Mouse (Mus musculus) cerebellum, adult 8-10 months (tissue): ENCODE measurements around the gene Cdc34.

Experiments
- DNase-seq: peaks from one replicate; pipeline ENCODE4 v3.0.0; 2022

Gene Cdc34

DNA sequence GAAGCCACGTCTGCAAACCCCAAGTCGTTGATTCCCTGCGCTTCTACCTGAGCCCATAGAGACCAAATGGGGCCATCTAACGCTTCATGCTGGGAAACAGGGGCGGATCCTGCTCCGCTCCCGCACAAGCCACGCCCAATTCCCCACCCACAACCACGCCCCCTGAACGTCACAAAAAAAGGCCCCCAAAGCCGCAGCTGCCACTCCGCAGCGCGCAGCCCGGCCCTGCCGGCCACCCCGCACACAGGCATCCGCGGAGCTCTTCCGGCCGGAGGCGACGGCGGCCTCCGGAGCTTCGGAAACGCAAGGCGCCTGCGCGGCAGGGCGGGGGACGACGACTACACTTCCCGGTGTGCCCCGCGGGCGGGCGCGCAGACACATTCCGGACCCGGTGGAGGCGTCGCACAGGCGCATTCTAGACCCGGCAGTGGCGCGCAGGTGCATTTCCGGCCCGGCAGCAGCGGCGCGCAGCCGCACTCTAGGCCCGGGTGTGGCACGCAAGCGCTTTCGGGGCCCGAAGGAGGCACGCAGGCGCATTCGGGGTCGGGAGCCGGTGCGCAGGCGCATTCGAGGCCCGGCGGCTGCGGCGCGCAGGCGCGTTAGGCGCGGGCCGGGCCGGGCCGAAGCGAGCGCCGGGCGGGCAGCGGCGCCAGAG lies at the start of gene Cdc34:
Gene Cdc34 (plus strand): TSS at position 605 of the 655 bp plus-strand sequence.
- DNase-seq, result peak; percentile 99

DNA sequence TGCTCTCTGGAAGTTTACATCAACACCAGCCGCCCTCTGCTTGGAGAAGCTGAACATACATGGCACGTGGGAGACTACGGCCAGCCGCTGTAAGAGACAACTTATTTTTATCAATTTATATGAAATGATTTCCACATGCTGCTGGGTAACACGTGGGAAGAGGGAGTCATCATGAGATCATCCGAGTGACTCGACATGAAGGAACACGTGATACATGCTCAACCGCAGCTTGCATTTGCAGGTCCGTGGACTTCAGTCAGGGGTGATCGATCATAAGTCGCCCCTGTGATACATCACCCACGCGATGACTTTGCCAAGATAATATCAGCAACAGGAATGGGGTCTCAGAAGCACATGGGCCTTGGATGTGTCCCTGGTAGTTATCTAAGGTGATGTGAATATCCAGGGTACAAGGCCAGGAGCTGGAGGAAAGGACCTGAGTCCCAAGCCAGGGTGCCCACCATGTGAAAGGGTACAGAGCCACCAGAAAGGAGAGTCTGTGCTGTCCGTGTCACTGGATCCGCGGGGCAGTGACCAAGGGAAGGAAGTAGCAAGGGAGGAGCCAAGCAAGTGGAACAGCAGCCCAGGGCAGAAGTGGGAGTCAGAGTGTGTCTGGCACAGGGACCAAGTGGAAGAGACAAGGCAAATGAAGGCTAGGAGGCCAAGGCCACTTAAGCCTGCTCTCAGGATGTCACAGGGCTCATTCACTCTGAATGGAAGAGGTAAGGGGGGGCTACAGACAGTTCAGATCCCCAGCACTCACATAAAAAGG lies 48.8 kb upstream of the Cdc34 start:
- no peak for DNase-seq

DNA sequence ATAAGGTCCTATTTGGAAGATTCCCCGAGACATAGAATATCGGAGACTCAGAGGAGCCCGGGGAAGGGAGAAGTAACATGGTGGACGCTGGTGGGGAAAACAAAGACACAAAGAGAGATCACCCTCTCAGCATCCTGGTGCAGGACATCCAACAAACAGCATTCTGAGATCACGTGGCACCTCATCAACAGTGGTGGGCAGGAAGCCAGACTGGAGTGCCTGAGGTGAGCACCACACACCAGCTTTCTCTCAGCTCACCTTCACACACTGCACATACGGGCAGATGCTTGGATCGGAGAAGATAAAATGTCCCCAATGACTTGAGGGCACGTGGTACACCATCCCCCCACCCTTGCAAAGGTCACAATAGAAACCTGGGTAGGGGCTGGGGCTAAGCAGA lies 45.7 kb upstream of the Cdc34 start:
- no peak for DNase-seq

DNA sequence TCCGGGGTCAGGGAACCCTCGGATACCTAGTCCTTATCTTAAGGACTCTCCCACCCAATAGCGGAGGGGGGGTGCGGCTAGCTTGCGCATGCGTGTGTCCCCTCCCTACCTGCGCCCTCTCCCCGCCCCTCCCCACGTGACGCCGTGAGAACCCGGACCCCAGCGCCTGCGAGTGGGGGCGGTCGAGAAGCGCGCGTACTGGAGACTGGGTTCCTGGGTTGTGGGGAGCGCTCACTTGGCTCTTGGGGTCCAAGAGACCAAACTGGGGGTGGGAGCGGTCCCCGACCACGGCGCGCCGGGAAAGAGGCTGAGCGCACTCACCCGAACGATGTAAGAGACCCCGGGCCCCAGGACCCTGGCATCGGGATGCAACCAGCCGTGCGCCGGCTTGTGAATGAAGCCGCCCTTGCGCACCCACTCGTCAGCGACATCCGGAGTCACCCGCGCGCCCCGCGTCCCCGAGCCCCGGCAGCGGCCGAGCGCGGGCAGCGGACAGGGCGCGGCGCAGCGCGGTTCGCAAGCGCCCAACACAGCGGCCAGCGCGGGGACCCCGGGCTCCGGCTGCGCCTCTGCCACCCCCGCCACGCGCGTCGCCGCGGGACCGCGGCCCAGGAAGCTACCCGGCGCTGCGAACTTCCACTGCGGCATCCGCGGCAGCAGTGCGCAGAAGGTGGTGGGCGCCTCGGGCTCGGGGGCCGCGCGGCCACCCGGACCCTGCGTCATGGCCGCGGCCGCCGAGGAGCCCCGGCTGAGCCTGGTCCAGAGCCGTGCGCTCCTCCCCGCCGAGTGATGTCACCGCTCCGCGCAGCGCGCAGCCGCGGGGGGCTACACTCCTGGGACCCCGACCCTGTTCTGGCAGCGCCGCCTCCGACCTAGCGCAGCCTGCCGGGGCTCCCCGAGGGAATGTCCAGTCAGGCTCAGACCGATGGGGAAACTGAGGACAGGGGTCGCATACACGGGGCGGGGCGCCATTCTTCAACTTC lies 44.6 kb upstream of the Cdc34 start, which contains the start of gene Shc2:
Gene Shc2 (minus strand): TSS at position 791 of the 983 bp plus-strand sequence.
- peak; percentile 82 for DNase-seq

DNA sequence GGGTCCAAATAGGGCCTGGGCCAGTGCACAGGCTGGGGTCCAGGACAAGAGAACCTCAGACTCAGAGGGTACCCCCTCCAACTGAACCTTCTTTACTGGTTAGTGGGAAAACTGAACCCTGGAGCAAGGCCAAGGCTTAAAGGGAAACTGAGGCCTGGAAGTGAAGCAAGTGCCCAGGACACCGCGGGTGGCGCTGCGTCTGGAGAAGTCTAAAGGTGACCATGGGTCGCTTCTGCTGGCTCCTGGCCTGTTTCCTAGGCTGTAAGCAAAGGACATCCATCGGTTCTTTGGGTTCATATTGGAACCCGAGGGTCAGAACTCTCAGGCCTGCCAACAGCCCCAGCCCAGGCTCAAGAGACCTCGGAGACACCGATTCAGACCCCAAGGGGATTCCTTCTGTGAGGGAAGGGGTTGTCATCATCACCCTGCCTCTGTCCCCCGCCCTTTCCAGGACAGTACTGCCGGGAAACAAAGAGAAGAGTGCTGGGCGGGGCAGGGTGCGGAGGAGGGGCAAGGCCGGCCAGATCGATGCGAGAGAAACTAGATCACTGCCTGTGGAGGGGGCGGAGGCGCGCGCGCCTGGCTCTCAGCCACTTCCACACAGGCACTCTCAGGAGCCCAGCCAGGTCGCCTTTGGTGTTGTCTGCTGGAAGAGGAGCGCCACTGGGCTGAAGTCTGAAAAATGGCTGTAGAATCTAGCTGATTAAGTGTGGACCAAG lies 43.4 kb upstream of the Cdc34 start:
- DNase-seq, result peak; percentile 54

DNA sequence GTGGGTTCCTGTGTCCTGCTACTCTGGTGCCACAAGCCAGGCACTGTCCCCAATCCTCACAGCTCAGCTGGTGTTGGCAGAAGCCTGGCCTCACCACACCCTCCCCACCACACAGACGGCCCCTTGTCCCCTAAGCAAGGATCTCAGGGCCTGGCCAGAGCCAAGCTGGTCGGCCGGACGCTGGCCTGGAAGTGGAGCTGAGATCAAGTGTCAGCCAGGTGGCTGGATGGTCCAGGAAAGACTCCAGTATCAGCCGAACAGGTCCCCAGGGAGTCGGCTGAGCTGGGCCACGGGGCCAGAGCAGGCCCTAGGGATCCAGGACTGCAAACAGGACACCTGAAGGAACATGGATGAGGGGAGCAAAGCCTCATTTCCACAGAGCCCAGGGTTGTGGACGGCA lies 36.3 kb upstream of the Cdc34 start, which contains the start of gene Odf3l2:
Gene Odf3l2 (minus strand): TSS at position 28 of the 400 bp plus-strand sequence.
- DNase-seq, result no peak

DNA sequence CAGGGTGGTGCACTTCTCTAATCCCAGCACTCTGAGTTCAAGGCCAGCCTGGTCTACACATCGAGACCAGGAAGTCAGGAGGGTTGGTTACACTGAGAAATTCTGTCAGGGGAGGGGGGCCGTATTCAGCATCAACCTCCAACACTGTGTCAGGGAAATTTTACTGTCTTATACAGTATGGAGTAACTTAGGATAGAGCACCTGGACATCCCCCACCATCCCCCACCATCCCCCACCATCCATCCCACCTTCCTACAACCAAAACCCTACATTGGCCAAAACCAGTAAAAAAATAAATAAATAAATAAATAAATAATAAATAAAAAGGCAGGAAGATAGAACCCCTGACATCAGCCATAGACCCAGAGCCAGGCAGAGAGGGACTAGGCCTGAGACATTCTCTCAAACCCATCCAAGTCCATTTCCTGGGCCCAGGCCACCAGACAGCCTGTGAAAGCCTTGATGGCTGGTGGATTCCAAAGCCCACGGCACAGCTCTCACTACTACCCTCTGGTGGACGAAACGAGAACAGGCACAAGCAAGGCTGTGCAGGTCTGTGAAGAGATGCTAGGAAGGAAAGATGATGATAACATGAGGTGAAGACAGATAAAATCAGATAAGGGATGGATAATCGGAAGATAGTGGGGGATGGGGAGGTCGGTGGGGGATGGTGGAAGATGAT lies 32.8 kb upstream of the Cdc34 start:
- DNase-seq, result peak; percentile 75

DNA sequence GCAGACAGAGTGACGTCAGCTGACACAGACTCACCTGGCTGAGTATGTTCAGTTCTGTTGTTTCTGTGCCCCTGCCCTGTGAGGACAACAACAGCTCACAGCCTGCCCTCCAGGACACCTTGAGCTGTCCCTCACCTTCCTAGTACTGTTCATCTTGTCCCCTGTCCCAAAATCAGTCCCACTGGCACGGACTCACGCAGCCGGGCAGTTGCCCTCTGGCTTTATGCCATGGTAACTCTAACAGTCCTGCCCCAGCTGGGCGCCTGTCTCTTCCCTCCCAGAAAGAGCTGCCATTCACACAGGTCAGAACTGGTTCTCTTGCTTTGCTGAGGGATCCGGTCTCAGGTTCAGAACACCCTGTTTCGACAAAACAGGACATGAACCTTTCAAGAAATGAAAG lies 29.2 kb upstream of the Cdc34 start:
- no peak for DNase-seq

DNA sequence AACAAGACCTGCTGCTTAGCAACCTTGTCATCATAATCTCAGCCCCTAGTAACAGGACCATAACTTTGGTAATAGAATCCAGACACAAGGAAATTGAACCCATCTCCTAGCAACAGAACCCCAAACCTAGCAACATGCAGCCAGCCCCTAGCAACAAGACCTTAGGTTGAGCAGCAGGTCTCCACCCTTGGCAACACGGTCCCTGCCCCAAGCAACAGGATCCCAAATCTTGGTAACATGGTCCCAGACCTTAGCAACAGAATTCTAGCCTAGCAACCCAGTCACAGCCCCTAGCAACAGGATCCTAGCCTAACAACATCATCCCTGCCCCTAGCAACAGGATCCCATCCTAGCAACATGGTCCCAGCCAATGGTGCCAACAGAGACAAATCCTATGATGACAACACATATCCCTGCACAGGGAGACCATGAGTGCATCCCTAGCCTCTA lies 27.0 kb upstream of the Cdc34 start:
- DNase-seq, result no peak

DNA sequence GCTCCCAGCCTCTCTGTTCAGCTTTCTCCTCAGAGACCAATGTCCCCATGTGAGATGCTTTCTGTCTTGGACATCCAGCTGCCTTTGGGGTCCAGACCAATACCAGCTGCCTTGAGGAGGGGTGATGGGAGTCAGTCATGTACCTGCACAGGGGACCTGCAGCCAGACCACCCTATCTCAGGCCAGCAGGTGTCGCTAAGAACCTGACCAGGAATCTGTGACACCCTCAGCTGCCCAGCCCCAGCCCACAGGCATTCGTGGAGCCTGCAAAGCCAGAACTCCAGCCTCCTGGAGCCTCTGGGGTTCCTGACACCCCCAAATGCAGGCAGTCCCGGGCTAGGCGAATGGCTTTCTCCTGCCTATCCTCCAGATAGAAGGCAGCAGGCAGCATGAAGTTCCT lies 23.2 kb upstream of the Cdc34 start:
- no peak for DNase-seq

DNA sequence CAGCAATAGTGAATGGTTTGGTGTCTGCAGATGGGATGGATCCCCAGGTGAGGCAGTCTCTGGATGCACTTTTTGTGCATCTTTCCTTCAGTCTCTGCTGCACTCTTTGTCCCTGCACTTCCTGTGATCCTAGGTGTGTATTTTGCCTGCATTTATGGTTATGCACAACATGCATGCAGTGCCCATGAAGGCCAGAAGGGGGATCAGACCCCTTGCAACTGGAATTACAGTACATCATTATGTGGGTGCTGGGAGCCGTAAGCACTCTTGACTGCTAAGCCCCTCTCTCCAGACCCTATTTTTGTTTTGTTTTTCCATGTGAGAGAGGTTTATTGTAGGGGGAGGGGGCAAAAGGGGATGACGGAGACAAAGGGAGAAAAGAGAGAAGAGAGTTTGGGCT lies 21.7 kb upstream of the Cdc34 start:
- no peak for DNase-seq

DNA sequence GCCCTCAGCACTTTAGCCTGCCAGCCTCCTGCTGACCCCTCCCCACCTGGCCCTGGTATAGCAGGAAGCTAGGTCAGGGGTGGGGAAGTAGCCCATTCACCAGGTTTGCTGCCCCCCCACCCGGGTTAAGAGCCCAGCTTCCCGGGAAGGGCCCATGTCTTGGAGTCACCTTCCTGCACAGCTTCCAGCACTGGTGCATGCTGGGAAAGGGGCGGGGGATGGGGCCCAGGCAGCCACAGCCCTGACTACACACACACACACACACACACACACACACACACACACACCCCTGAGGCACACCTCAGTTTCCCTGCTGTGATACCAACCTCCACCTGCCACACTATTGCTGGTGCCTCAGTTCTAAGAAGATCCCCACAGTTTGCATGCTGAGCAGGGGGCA lies 20.1 kb upstream of the Cdc34 start:
- no peak for DNase-seq

DNA sequence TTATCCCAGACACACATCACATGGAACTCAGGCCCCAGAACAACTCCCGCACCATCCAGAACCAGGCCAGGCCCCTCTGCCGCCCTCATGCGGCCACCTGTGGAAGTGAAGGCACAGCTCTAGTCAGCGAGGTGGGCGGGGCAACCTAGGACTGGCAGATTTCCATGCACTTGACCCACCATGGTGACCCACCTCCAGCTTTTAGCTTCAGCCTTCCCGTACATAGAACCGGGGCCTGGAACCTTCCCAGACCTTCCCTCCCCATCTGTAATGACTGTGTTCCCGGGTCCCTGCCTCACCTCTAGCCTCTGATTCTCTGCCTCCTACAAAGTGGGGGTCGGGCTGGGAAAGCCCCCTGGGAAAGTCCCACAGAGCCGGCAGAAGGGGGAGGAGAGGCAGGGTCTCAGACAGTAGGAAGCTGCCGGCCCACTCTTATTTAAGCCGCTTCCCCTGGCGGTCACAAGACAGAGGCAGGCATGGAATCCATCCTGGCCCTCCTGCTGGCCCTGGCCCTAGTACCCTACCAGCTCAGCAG lies 17.8 kb upstream of the Cdc34 start, which contains the start of gene Madcam1:
Gene Madcam1 (plus strand): TSS at position 429 of the 535 bp plus-strand sequence.
- DNase-seq, result peak; percentile 70

DNA sequence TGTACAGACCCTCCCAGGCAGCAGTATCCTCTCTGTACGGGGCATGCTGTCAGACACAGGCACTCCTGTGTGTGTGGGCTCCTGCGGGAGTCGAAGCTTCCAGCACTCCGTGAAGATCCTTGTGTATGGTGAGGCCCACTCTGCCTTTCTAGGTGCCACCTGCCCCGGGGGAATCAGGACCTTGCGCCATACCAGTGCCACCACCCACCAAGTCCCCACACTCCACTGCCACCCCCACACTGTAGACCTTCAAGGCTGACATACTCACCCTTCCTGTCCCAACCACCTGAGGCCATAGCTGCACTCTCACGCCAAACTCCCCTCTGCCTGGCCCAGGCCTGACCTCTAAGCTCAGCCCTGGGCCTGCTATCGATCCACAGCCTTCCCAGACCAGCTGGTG lies 16.9 kb upstream of the Cdc34 start:
- DNase-seq, result peak; percentile 15

DNA sequence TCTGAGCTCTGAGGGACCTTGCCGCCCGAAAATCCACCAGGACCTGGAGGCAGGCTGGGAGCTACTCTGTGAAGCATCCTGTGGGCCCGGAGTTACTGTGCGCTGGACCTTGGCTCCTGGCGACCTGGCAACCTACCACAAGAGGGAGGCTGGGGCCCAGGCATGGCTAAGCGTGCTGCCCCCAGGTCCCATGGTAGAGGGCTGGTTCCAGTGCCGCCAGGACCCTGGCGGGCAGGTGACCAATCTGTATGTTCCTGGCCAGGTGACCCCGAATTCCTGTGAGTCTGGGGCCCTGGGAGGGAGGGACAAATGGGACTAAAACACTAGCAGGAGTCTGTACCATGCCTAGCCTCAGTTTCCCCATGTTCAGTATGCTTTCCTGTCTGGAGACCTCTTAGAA lies 15.5 kb upstream of the Cdc34 start:
- peak; percentile 28 for DNase-seq

DNA sequence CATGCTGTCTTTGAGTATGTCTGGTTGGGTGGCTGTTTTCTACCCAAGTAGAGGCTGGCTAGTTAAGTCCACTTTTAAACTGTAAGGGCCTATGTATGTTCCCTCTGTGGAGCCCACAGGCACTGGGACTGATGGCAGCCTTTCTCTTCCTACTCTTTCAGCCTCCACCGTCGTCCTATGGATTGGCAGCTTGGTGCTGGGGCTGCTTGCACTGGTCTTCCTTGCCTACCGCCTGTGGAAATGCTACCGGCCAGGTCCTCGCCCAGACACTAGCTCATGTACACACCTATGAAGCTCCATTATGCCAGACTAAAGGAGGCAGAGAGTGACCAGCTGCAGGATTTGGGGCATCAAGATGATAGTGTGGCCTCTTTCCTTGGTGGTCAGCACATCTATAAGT lies 13.9 kb upstream of the Cdc34 start:
- DNase-seq, result no peak

DNA sequence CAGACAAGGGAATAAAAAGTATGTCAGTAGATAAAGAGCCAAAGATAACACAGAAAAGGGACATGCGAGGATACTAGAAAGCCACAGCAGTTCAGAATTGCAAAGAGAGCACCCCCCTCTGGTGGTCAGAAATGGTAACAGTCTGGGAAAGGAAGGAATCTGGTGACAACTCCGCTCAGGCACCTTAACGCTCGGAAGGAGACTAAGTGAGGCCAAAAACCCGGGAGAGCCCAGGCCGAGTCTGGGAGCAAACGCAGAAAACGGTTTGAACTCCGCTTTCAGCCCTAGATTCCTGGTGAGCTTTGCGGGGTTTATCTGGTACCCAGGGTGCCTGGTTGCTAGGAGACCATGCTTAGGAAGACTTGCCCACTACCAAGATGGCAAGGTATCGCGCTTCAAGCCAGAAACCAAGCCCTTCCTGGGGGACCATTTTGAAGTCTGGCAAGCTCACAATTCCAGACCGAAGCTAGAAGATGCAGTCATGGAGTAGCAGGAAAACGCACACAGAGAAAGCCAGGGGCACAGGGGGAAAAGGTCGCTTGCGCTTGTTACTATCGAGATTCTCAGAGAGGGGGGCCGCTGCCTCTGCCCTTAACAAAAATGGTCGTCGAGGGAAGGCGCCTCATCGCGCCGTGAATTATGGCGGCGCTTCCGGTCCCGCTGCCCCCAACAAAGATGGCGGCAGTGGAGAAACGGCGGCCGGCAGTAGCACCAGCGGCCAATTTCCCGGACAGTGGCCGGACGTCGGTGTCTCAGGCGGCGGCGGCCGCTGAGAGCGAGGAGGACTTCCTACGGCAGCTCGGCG lies 13.0 kb upstream of the Cdc34 start, which contains the start of gene Tpgs1:
Gene Tpgs1 (plus strand): TSS at position 599 of the 805 bp plus-strand sequence.
- DNase-seq, result peak; percentile 97

DNA sequence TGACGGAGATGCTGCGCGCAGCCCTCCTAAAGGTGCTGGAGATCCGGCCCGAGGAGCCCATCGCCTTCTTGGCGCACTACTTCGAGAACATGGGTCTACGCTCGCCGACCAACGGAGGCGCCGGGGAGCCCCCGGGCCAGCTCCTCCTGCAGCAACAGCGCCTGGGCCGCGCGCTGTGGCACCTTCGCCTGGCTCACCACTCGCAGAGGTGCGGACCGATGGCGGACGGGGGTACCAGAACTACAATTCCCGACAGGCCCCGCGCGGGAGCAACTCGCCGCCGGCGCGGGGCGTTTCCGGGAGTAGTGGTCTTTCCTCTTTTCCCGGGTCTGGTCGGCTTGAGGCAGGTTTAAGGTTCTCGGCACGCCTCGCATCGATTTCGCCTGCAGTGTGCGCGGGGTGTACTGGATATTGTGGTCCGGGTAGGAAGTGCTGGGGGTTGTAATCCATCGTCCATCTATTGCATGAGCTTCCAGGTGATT lies 12.4 kb upstream of the Cdc34 start:
- peak; percentile 77 for DNase-seq

DNA sequence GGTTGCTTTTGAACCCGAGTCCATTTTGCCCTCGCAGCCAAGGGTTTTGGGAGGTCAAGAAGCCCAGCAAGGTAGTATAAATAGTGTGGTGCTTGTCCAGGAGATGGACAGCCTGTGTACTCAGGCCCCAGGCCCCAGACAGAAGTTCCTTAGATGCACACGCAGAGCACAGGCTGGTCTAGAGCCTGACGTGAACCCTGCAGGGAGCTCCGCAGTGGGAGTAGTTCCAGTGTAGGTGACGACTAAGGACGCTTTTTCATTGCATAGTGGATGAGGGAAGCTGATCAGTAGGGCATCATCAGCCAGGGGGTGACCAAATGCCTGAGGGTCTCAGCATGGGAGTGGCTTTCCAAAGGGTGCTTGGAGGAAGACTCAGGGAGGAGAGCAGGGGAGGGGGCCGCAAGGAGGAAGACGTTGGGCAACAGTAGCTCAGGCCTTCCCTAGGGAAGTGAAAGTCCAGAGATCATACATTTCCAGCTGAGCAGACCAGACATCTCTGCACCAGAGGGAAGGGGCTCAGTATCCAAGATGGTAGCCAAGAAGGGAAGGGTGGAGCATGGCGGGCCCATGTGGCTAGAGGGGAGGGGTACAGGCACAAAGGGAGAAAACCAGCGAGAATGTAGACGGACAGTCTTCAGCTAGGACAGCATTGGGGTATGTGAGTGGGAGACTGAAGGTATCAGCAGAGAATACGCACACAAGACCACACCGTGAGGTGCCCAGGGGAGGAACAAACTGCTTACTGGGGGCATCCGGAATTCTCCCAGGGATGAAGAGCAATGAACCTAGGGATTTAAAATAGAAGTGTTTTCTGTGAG lies 11.7 kb upstream of the Cdc34 start:
- peak; percentile 44 for DNase-seq
